Mouse (Mus musculus) forebrain, embryonic 12.5 days (tissue): ENCODE measurements around the gene Gm49368. TPM values are rescaled to one million over a fixed set of nuclear protein-coding genes. Genes with fewer than 3 reads are reported as not detected.

ENCODE experiments used
- ATAC-seq: fragments of 200-750 bp; cut with Nextera tagmentation; 2 replicates; pipeline ENCODE4 v1.8.0; 2017; ENCODE audit warnings: moderate TSS enrichment; ENCODE audit not compliant: low FRiP score
- H3K27ac ChIP-seq: fragments of 300-500 bp; sonication (generic); 2 replicates; pipeline ENCODE4 v1.5.1; 2016; ENCODE audit warnings: mild to moderate bottlenecking
- H3K27me3 ChIP-seq: fragments of 300-500 bp; sonication (generic); 2 replicates; pipeline ENCODE4 v1.6.1; 2016; ENCODE audit warnings: mild to moderate bottlenecking
- H3K36me3 ChIP-seq: fragments of 300-500 bp; sonication (generic); replicated peaks from 2 replicates; pipeline ENCODE4 v1.6.1; 2016; ENCODE audit warnings: mild to moderate bottlenecking
- H3K4me1 ChIP-seq: fragments of 300-500 bp; sonication (generic); 2 replicates; pipeline ENCODE4 v1.6.1; 2016
- H3K4me2 ChIP-seq: fragments of 300-500 bp; sonication (generic); 2 replicates; pipeline ENCODE4 v1.6.1; 2016; ENCODE audit warnings: mild to moderate bottlenecking, moderate library complexity
- H3K4me3 ChIP-seq: fragments of 300-500 bp; sonication (generic); replicated peaks from 2 replicates; pipeline ENCODE4 v1.5.1; 2016; ENCODE audit warnings: mild to moderate bottlenecking
- H3K9ac ChIP-seq: fragments of 300-500 bp; sonication (generic); 2 replicates; pipeline ENCODE4 v1.6.1; 2016; ENCODE audit warnings: mild to moderate bottlenecking
- H3K9me3 ChIP-seq: fragments of 300-500 bp; sonication (generic); 2 replicates; pipeline ENCODE4 v1.6.1; 2016
- WGBS: fragments of 180-500 bp; shearing (Covaris S2); methylation state at CpG from one replicate; pipeline ENCODE4 v1.1.7; 2016; 5-methylcytosine and 5-hydroxymethylcytosine counted together
- polyA plus RNA-seq: library from polyadenylated mRNA; unstranded; fragments of >200 nt; fragmentation: Nextera tagmentation; extraction: Ambion mirVana; gene quantifications from 2 replicates; pipeline ENCODE4 v1.2.1, GENCODE M21; 2016

The Gm49368 gene
- polyA plus RNA-seq, 1 experiment from 2014 or later: not detected

DNA sequence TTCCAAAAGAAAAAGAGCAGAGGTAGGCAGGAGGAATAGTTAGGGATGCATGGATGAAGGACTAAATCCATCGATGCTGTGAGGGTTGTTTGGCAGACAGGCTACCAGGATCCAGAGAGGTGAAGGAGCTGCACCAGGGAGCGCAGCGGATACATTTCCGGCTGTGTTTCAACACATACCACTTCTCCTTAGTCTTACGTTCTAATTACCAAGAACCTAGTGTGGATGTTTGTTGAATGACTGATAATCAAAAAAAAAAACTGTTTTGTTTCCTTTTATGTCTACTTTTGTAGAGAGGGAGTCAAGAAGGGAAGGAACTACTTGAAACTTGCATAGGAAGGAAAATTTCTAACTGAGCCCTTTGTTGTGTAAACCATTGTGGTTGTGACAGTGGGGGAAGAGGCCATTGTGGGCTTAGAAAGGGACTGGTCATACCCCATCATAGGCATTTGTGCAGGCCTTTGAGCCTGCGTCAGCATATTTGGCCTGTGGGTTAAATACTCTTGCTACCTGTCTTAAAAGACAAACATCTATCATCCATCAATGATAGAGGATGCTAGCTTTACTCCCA lies 813 bp downstream of the Gm49368 start:
- H3K4me3 ChIP-seq: no peak overlapping the region
- no peak overlapping the region for H3K27ac ChIP-seq
- H3K27me3 ChIP-seq: no peaks in the 10 kb centered on the region
- no peaks in the 10 kb centered on the region for H3K36me3 ChIP-seq
- 84% methylated on average over 6 of the region's 6 CpGs for WGBS
- H3K9me3 ChIP-seq: no peaks in the 10 kb centered on the region
- no peak overlapping the region for H3K9ac ChIP-seq
- H3K4me2 ChIP-seq: no peak overlapping the region
- no peaks in the 10 kb centered on the region for H3K4me1 ChIP-seq
- no peak for ATAC-seq

DNA sequence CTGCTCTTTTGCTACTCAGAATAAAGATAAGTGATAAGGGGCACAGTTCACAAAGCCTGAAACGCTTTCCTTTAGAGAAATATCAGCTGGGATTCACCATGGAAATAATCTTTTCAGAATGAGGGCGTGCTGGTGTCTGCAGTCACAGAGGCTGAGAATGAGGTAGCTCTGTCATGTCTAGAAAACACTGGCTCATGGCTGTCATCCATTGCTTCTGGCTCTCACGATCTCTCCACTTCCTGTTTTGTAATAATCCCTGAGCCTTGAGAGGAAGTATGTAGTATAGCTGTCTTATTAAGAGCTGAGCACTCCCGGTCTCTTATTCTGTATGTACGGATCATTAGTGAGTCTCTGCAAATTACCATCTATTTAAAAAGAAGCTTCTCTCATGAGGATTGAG lies 3.1 kb downstream of the Gm49368 start:
- Histone ChIP-seq H3K4me2 (no peak overlapping the region), H3K27ac (no peak overlapping the region), H3K4me1 (no peaks in the 10 kb centered on the region), H3K9ac (no peak overlapping the region), H3K4me3 (no peak overlapping the region), H3K9me3 (no peaks in the 10 kb centered on the region), H3K27me3 (no peaks in the 10 kb centered on the region), H3K36me3 (no peaks in the 10 kb centered on the region)
- 84% methylated on average over 5 of the region's 5 CpGs for whole genome bisulfite sequencing
- ATAC-seq: no peak

DNA sequence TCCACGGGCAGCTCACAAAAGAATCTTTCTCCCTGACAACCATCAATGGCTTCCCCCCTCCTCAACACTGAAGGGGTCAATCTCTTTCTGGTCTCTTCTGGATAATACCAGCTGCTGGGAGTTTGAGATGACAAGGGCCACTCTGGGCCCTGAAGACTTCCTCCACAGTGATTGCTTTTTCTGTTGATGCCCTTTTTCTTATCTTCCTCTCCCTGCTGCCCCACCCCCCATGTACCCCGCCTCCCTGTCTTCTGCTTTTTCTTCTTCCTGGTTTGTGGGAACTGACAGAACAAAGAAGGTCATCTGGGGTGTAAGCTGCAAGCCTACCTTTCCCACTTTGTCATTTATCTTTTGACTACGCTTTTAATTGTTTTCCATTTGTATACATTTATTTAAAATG lies 5.4 kb downstream of the Gm49368 start:
- Histone ChIP-seq H3K4me2 (no peak overlapping the region), H3K9ac (no peak overlapping the region), H3K36me3 (no peaks in the 10 kb centered on the region), H3K9me3 (no peaks in the 10 kb centered on the region), H3K4me3 (no peak overlapping the region), H3K27ac (no peak overlapping the region), H3K4me1 (no peaks in the 10 kb centered on the region), H3K27me3 (no peaks in the 10 kb centered on the region)
- no peak for ATAC-seq
- 70% methylated on average over 3 of the region's 3 CpGs for whole genome bisulfite sequencing

DNA sequence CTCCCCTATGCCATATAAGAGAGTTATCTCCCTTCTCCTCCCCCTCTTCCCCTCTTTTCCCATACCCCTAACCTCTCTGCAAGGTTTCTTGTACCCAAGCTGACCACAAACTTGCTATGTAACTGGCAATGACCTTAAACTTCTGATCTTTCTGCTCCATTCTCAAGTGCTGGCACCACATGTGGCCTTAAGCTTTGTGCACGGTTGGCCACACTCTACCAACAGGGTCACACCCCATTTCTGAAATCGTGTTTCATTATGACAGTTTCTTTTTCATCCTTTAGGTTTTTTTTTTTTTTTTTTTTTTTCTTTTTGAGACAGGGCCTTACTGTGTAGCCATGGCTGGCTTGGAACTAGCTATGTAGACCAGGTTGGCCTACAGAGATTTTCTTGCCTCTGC lies 7.4 kb downstream of the Gm49368 start:
- 82% methylated on average over 2 of the region's 2 CpGs for WGBS
- Histone ChIP-seq H3K27me3 (no peaks in the 10 kb centered on the region), H3K4me2 (no peak overlapping the region), H3K36me3 (no peaks in the 10 kb centered on the region), H3K4me3 (no peak overlapping the region), H3K4me1 (no peaks in the 10 kb centered on the region), H3K9me3 (no peaks in the 10 kb centered on the region), H3K27ac (no peak overlapping the region), H3K9ac (no peak overlapping the region)
- ATAC-seq: no peak

DNA sequence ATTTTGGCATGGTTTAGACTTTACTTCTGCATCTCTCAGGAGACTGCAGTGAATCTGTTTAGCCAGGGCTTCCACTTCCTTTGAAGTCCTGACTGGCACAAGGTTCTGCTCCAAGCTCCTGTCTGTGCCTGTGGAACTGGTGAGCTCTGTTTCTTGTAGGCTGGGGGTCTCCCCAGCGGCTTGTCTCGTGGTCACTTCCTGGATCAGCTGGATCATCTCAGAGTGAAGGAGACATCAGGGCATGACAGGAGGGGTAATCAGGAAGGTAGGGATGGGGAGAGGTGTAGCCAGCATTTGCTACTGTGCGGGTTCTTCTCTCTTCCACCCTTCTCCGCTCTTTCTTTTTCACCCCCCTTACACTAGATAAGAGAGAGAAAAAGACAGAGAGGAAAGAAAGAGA lies 9.3 kb downstream of the Gm49368 start:
- Histone ChIP-seq H3K4me3 (no peak overlapping the region), H3K9me3 (no peaks in the 10 kb centered on the region), H3K27ac (no peak overlapping the region), H3K9ac (no peak overlapping the region), H3K4me2 (no peak overlapping the region), H3K36me3 (no peaks in the 10 kb centered on the region), H3K27me3 (no peaks in the 10 kb centered on the region), H3K4me1 (no peaks in the 10 kb centered on the region)
- WGBS: 92% methylated on average over 4 of the region's 4 CpGs
- ATAC-seq: no peak

DNA sequence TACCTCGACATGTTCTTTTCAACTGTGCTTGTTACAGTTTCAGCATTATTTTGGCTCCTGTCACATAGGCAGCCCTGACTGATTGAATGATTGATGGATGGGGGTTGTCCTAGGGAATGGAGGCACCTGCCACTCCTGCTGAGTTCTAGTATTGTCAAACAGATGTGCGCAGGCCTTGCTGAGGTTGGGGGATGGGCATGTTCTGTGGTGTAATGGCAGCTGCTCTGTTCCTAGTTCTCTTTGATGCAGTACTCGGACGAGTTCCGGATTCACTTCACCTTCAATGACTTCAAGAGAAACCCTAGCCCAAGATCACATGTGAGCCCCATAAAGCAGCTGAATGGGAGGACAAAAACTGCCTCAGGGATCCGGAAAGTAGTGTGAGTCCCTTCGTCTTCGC lies 17.5 kb downstream of the Gm49368 start:
- Histone ChIP-seq H3K9me3 (no peaks in the 10 kb centered on the region), H3K4me3 (no peak overlapping the region), H3K4me1 (no peaks in the 10 kb centered on the region), H3K36me3 (no peaks in the 10 kb centered on the region), H3K4me2 (no peak overlapping the region), H3K27ac (no peak overlapping the region), H3K27me3 (no peaks in the 10 kb centered on the region), H3K9ac (no peak overlapping the region)
- ATAC-seq: no peak
- WGBS: 76% methylated on average over 8 of the region's 8 CpGs

DNA sequence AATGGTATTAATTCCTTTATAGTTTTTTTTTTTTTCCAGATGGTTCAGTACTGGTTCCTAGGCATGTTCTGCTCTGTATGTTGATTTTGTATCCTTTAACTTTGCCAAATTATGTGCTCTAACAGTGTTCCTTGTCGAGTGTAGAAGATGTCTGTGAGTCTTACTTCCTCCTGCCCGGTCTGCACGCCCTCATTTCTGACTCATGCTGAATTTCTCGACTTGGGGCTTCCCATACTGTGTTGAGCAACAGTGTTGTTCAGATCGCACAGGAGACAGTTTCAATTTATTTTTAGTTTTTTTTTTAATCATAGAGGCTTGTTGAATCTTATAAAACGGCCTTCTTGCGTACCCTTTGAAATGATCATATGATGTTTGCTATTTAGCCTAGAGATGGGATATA lies 26.7 kb downstream of the Gm49368 start:
- H3K9ac ChIP-seq: no peak overlapping the region
- H3K4me2 ChIP-seq: no peak overlapping the region
- no peaks in the 10 kb centered on the region for H3K36me3 ChIP-seq
- 84% methylated on average over 7 of the region's 7 CpGs for WGBS
- no peak for ATAC-seq
- no peaks in the 10 kb centered on the region for H3K9me3 ChIP-seq
- no peak overlapping the region for H3K4me3 ChIP-seq
- no peaks in the 10 kb centered on the region for H3K27me3 ChIP-seq
- H3K27ac ChIP-seq: no peak overlapping the region
- H3K4me1 ChIP-seq: no peaks in the 10 kb centered on the region

DNA sequence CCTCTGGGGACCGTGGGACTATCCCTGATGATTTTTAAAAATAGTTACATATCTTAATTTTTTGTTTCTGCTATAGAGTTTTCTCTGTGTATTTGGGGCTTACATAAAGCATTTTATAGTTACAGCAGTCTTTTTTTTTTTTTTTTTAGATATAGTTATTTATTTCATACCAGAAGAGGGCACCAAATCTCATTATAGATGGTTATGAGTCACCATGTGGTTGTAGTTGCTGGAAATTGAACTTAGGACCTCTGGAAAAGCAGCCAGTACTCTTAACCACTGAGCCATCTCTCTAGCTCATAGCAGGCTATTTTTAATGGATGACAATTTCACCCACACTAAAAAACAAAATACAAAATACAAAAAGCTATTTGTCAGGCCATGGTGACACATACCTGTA lies 35.7 kb downstream of the Gm49368 start:
- 86% methylated on average over 1 of the region's 1 CpGs for WGBS

DNA sequence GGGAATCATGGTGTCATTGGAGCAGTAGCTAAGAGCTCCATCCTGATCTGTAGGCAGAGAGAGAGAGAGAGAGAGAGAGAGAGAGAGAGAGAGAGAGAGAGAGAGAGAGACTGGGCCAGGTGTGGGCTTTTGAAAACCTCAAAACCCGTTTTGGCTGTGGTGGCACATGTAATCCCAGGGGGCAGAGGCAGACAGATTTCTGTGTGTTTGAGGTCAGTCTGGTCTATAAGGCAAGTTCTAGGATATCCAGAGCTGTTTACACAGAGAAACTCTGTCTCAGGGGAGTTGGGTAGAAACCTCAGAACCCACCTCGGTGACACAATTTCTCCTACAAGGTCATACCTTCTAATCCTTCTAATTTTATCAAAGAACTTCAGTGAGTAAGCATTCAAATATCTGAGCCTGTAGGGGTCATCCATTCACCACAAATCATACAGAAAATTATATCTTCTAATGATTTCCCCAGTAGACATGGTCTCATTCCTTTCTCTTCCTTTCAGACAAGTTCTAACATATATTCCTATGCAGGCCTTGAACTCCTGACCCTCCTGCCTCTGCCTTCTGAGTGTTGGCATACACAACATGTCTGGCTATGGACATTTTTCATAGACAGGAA lies 38.4 kb downstream of the Gm49368 start:
- 93% methylated on average over 2 of the region's 2 CpGs for WGBS
- H3K27me3 ChIP-seq: no peaks in the 10 kb centered on the region
- ATAC-seq: no peak

More for the DNA sequence above, 35.7 kb downstream of the Gm49368 start:
- H3K36me3 ChIP-seq: no peaks in the 10 kb centered on the region
- H3K9me3 ChIP-seq: no peaks in the 10 kb centered on the region
- H3K9ac ChIP-seq: no peak overlapping the region
- no peaks in the 10 kb centered on the region for H3K27me3 ChIP-seq
- H3K4me3 ChIP-seq: no peak overlapping the region
- H3K27ac ChIP-seq: no peak overlapping the region
- ATAC-seq: no peak
- no peak overlapping the region for H3K4me2 ChIP-seq
- no peaks in the 10 kb centered on the region for H3K4me1 ChIP-seq

DNA sequence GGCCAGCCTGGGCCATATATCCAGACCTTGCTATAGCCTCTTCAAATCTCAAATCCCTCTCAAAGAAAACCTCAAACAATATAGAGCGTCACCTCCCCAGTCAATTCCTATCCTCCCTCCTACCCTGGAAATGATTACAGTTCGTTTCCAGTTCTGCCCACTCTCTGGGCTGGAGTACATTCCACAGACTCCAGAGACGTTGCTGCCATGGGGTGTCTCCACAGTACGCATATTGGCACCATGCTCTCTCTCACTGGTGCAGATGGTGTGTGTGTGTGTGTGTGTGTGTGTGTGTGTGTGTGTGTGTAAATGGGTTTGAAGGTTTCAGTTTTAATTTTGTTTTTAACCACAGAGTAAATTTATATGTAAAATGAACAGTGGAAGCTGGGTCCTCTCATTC lies 42.8 kb downstream of the Gm49368 start:
- Histone ChIP-seq H3K4me1 (no peaks in the 10 kb centered on the region), H3K4me3 (no peak overlapping the region), H3K27ac (no peak overlapping the region), H3K27me3 (no peaks in the 10 kb centered on the region), H3K9ac (no peak overlapping the region), H3K9me3 (no peaks in the 10 kb centered on the region), H3K4me2 (no peak overlapping the region), H3K36me3 (no peaks in the 10 kb centered on the region)
- WGBS: 83% methylated on average over 4 of the region's 4 CpGs
- no peak for ATAC-seq

More for the DNA sequence above, 38.4 kb downstream of the Gm49368 start:
- H3K4me3 ChIP-seq: no peak overlapping the region
- no peak overlapping the region for H3K9ac ChIP-seq
- H3K4me2 ChIP-seq: no peak overlapping the region
- no peaks in the 10 kb centered on the region for H3K36me3 ChIP-seq
- no peak overlapping the region for H3K27ac ChIP-seq
- no peaks in the 10 kb centered on the region for H3K9me3 ChIP-seq
- H3K4me1 ChIP-seq: no peaks in the 10 kb centered on the region

DNA sequence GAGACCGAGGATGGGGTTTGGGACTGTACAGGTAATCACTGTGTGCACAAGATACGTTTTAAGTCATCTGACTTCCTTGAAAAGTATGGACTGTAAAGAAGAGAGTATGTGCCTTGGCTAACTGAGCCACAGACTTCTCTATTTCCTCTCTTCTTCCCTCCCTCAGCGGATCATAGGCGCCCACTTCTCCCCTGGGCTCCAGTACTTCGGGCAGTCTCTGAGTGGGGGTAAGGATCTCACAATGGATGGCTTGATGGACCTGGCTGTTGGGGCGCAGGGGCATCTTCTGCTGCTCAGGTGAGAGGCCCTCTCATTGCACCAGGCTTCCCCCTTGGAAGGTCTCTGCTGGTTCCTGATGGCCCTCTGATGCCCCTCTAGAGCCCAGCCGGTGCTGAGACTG lies 45.0 kb downstream of the Gm49368 start:
- H3K4me3 ChIP-seq: no peak overlapping the region
- H3K36me3 ChIP-seq: no peaks in the 10 kb centered on the region
- H3K9ac ChIP-seq: no peak overlapping the region
- no peaks in the 10 kb centered on the region for H3K4me1 ChIP-seq
- no peaks in the 10 kb centered on the region for H3K27me3 ChIP-seq
- WGBS: 87% methylated on average over 7 of the region's 7 CpGs
- no peak overlapping the region for H3K4me2 ChIP-seq
- H3K9me3 ChIP-seq: no peaks in the 10 kb centered on the region
- no peak overlapping the region for H3K27ac ChIP-seq
- no peak for ATAC-seq

DNA sequence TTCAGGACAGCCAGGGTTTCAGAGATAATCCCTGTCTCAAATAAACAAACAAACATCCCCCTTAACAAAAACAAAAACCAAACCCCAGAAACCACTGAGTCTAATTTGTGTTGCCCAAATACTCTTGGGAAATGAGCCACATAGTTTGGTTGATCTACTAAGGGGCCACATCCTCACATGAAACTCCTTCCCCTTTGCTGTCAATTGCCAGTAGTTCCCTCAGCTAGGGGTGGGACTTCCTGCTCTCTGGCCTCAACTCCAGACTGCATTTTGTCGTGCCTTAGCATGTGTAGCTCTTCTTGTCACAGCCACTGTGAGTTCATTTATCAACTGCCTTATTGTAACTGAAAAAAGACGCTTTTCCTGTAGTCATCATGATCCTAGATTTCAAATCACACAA lies 47.8 kb downstream of the Gm49368 start:
- 74% methylated on average over 2 of the region's 2 CpGs for WGBS
- ATAC-seq: no peak
- Histone ChIP-seq H3K27ac (no peak overlapping the region), H3K9me3 (no peaks in the 10 kb centered on the region), H3K4me3 (no peak overlapping the region), H3K36me3 (no peaks in the 10 kb centered on the region), H3K4me1 (no peaks in the 10 kb centered on the region), H3K27me3 (no peaks in the 10 kb centered on the region), H3K9ac (no peak overlapping the region), H3K4me2 (no peak overlapping the region)

DNA sequence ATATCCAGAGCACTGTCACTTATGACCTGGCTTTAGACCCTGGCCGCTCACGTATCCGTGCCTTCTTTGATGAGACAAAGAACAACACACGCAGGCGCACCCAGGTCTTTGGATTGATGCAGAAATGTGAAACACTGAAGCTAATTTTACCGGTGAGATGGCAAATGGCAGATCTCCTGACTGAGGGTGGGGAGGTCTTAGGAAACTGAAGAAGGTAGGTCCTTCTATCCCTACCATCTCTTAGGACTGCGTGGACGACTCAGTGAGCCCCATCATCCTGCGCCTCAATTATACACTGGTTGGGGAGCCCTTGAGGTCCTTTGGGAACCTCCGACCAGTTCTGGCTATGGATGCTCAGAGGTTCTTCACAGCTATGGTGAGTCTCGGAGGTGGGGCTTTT lies 49.6 kb downstream of the Gm49368 start:
- H3K4me1 ChIP-seq: no peaks in the 10 kb centered on the region
- no peaks in the 10 kb centered on the region for H3K27me3 ChIP-seq
- no peak overlapping the region for H3K27ac ChIP-seq
- no peak overlapping the region for H3K4me2 ChIP-seq
- no peaks in the 10 kb centered on the region for H3K36me3 ChIP-seq
- H3K9ac ChIP-seq: no peak overlapping the region
- no peak overlapping the region for H3K4me3 ChIP-seq
- no peaks in the 10 kb centered on the region for H3K9me3 ChIP-seq
- WGBS: 93% methylated on average over 11 of the region's 11 CpGs
- no peak for ATAC-seq
